Mouse (Mus musculus) liver, embryonic 15.5 days (tissue): Measurements from ENCODE around the gene Vwa2. TPM values are rescaled to one million over a fixed set of nuclear protein-coding genes. Genes with fewer than 3 reads are reported as not detected.

Source experiments
- ATAC-seq: fragments of 200-750 bp; cut with Nextera tagmentation; 2 replicates; pipeline ENCODE4 v1.8.0; 2017; ENCODE audit warnings: moderate number of reproducible peaks, mild to moderate bottlenecking, moderate library complexity; ENCODE audit not compliant: insufficient read depth
- H3K27ac ChIP-seq: fragments of 300-500 bp; sonication (generic); replicated peaks from 2 replicates; pipeline ENCODE4 v1.5.1; 2015; ENCODE audit warnings: mild to moderate bottlenecking, inconsistent platforms
- H3K27me3 ChIP-seq: fragments of 300-500 bp; sonication (generic); 2 replicates; pipeline ENCODE4 v1.6.1; 2015; ENCODE audit warnings: mild to moderate bottlenecking, inconsistent platforms
- H3K36me3 ChIP-seq: fragments of 300-500 bp; sonication (generic); replicated peaks from 2 replicates; pipeline ENCODE4 v1.6.1; 2015; ENCODE audit warnings: moderate library complexity, mild to moderate bottlenecking, inconsistent platforms
- H3K4me1 ChIP-seq: fragments of 300-500 bp; sonication (generic); replicated peaks from 2 replicates; pipeline ENCODE4 v1.6.1; 2015; ENCODE audit warnings: inconsistent platforms
- H3K4me2 ChIP-seq: fragments of 300-500 bp; sonication (generic); 2 replicates; pipeline ENCODE4 v1.6.1; 2015; ENCODE audit warnings: moderate library complexity, mild to moderate bottlenecking, inconsistent platforms
- H3K4me3 ChIP-seq: fragments of 300-500 bp; sonication (generic); replicated peaks from 2 replicates; pipeline ENCODE4 v1.5.1; 2015; ENCODE audit warnings: mild to moderate bottlenecking, inconsistent platforms
- H3K9ac ChIP-seq: fragments of 300-500 bp; sonication (generic); 2 replicates; pipeline ENCODE4 v1.6.1; 2015; ENCODE audit warnings: moderate library complexity, mild to moderate bottlenecking, inconsistent platforms
- H3K9me3 ChIP-seq: fragments of 300-500 bp; sonication (generic); replicated peaks from 2 replicates; pipeline ENCODE4 v1.6.1; 2016; ENCODE audit warnings: inconsistent platforms
- WGBS: fragments of 180-500 bp; shearing (Covaris S2); methylation state at CpG from one replicate; pipeline ENCODE4 v1.1.7; 2015; ENCODE audit warnings: mixed read lengths; ENCODE audit not compliant: insufficient replicate concordance; 5-methylcytosine and 5-hydroxymethylcytosine counted together
- polyA plus RNA-seq: library from polyadenylated mRNA; unstranded; fragments of >200 nt; fragmentation: Nextera tagmentation; extraction: Ambion mirVana; gene quantifications from 2 replicates; pipeline ENCODE4 v1.2.1, GENCODE M21; 2015

The Vwa2 gene
- polyA plus RNA-seq, 1 experiment from 2014 or later, result not detected

DNA sequence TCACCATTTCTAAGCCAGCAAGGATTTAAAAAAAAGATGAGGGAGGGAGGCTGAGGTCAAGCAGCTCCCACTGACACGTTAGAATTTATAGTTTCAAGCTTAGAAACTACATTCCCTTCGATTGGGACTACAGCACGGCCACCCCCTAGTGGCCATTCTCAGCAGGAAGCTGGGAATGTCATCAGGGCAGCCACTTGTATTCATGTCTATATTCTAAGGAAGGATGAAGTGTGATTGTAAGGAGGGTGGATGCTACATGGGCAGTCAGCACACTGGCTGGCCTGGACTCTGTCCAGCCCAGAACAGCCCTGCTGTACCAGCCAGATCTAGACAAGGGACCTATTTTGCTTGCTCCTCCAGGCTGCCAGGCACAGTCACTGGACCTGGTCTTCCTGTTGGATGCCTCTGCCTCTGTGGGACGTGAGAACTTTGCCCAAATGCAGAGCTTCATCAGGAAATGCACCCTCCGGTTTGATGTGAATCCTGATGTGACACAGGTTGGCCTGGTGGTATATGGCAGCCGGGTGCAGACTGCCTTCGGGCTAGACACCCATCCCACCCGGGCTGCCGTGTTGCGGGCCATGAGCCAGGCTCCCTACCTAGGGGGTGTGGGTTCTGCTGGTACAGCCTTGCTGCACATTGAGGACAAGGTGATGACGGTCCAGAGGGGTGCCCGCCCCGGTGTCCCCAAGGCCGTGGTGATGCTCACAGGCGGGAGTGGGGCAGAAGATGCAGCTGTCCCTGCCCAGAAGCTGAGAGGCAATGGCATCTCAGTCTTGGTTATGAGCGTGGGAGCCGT is 34.6 kb downstream of the Vwa2 start:
- no peak for ATAC-seq
- no peaks in the 10 kb centered on the region for H3K9me3 ChIP-seq
- H3K27ac ChIP-seq, result no peak overlapping the region
- H3K4me1 ChIP-seq, result no peaks in the 10 kb centered on the region
- H3K4me3 ChIP-seq, result no peak overlapping the region
- H3K27me3 ChIP-seq, result no peaks in the 10 kb centered on the region
- H3K4me2 ChIP-seq, result no peak overlapping the region
- 60% methylated on average over 17 of the region's 17 CpGs for WGBS
- no peak overlapping the region for H3K9ac ChIP-seq
- H3K36me3 ChIP-seq, result no peaks in the 10 kb centered on the region

DNA sequence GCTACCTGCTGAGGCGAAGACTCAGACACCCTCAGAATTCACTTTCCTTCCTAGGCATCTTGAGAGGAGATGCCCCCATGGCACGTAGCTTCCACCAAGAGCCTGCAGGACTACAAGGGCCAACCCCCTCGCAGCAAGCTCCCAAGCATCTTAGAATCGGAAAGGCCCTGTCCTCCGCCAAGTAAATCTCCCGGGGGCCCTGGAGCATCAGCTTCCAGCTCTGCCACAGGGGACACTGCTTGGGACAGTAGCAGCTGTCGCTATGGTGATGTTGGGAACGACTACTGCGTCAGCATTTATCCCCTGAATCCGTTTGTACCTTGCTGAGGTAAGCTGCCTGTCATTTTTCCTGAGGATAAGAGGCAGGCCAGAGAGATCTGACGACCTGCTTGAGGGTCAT is 36.5 kb downstream of the Vwa2 start:
- no peaks in the 10 kb centered on the region for H3K36me3 ChIP-seq
- H3K4me2 ChIP-seq, result no peak overlapping the region
- ATAC-seq, result no peak
- 58% methylated on average over 11 of the region's 11 CpGs for WGBS
- no peaks in the 10 kb centered on the region for H3K9me3 ChIP-seq
- H3K27ac ChIP-seq, result no peak overlapping the region
- H3K4me3 ChIP-seq, result no peak overlapping the region
- no peaks in the 10 kb centered on the region for H3K4me1 ChIP-seq
- no peak overlapping the region for H3K9ac ChIP-seq
- H3K27me3 ChIP-seq, result no peaks in the 10 kb centered on the region

DNA sequence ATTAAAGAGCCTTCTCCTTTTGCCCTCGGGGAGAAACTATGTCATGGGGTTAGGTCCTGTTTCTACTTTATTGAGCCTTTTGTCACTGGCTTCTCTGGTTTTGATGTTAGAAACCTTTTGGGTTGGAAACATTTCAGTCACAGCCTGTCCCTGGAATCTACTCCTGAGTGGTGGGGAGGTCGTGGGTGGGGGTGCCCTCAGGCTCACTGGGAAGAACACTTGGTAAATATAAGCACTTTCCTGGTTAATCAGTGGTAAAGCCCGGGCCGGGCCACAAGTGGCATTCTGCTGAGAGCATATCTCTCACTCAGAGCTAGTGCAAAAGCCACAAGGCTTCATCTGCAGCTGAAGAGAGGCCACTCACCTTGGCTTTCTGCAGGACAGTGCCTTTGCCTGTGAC is 39.7 kb downstream of the Vwa2 start:
- ATAC-seq, result no peak
- Histone ChIP-seq H3K4me3 (no peak overlapping the region), H3K9me3 (no peaks in the 10 kb centered on the region), H3K27me3 (no peaks in the 10 kb centered on the region), H3K36me3 (no peaks in the 10 kb centered on the region), H3K27ac (no peak overlapping the region), H3K9ac (no peak overlapping the region), H3K4me2 (no peak overlapping the region), H3K4me1 (no peaks in the 10 kb centered on the region)
- 57% methylated on average over 4 of the region's 4 CpGs for WGBS

DNA sequence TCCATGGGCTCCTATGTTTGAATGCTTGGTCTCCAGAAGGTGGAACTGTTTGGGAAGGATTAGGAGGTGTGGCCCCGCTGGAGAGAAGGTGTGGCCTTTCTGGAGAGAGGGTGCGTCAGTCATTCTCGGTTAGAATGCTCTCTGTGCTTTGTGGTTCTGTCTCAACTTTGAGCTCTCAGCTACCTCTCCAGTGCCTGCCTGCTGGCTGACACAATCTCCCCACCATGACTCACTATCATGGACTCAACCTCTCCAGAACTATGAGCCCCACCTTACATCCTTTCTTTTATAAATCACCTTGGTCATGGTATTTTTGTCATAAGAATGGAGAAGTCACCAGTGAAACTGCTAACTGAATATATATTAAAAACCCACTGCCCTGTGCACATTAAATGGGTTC is 40.6 kb downstream of the Vwa2 start:
- no peak overlapping the region for H3K4me2 ChIP-seq
- WGBS, result 73% methylated on average over 3 of the region's 3 CpGs
- H3K27ac ChIP-seq, result no peak overlapping the region
- no peak overlapping the region for H3K9ac ChIP-seq
- H3K4me3 ChIP-seq, result no peak overlapping the region
- H3K36me3 ChIP-seq, result no peaks in the 10 kb centered on the region
- no peaks in the 10 kb centered on the region for H3K9me3 ChIP-seq
- H3K4me1 ChIP-seq, result no peaks in the 10 kb centered on the region
- no peak for ATAC-seq
- no peaks in the 10 kb centered on the region for H3K27me3 ChIP-seq

DNA sequence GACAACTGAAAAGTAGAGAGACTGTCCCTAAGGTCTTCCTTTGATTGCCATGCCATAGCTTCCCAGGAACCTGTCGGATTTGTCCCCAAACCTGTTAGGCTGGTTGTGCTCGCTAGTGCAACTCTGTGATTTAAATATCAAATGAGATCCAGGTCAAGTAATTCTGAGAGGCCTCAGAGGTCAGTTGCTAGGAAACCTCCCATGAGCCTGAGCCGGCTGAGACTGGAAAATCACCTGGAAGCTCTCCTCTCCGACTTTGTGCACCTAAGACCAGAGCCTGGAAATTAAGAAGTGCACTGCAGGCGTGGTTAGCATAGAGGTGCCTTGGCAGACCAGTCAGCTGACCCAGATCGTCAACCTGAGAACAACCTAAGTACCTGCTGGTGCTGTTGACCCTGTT is 41.0 kb downstream of the Vwa2 start:
- no peaks in the 10 kb centered on the region for H3K4me1 ChIP-seq
- H3K4me2 ChIP-seq, result no peak overlapping the region
- H3K27me3 ChIP-seq, result no peaks in the 10 kb centered on the region
- H3K9me3 ChIP-seq, result no peaks in the 10 kb centered on the region
- no peak overlapping the region for H3K4me3 ChIP-seq
- no peaks in the 10 kb centered on the region for H3K36me3 ChIP-seq
- WGBS, result 56% methylated on average over 6 of the region's 6 CpGs
- no peak for ATAC-seq
- no peak overlapping the region for H3K27ac ChIP-seq
- H3K9ac ChIP-seq, result no peak overlapping the region

DNA sequence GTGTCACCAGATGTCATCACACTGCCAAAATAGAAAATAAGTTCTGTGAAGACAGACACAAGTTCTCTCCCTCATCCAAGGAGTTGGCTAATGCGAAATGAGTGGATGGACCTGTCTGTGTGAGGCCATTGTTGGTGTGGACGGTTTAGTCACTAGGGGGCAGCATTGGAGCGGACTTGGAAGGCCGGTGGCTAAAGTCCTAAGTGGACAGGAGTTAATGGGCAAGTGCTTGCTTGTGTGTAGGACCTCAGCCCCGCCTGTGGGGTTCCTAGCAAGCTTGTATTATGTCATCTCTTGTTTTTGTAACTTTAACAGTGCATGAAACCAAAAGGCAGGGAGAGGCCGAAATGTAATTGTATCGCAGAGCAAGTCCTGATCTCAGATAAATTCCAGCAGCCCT is 45.6 kb downstream of the Vwa2 start:
- Histone ChIP-seq H3K9ac (no peak overlapping the region), H3K4me1 (no peaks in the 10 kb centered on the region), H3K4me3 (no peak overlapping the region), H3K4me2 (no peak overlapping the region), H3K27me3 (no peaks in the 10 kb centered on the region), H3K36me3 (no peaks in the 10 kb centered on the region), H3K9me3 (no peaks in the 10 kb centered on the region), H3K27ac (no peak overlapping the region)
- WGBS, result 25% methylated on average over 7 of the region's 7 CpGs
- ATAC-seq, result no peak

DNA sequence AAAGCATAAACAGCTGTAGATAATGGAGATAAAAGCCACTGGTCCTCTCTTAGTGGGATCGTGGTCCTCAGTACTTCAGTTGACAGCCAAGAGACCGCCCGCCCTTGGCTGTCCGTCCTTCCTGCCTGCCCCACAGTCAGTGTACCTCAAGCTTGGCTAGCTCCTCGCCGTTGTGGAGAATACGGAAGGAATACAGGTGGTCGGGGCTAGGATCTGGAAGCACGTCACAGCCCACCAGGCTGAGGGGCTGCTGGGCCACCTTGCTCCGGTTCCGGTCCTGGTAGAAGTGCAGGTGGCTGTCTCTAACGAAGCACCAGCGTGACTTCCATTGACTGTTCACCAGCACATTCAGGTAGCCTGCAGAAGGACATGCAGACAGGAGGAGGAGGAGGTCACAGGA is 46.2 kb downstream of the Vwa2 start:
- Histone ChIP-seq H3K9me3 (no peaks in the 10 kb centered on the region), H3K27me3 (no peaks in the 10 kb centered on the region), H3K4me2 (no peak overlapping the region), H3K4me1 (no peaks in the 10 kb centered on the region), H3K27ac (no peak overlapping the region), H3K9ac (no peak overlapping the region), H3K36me3 (no peaks in the 10 kb centered on the region), H3K4me3 (no peak overlapping the region)
- WGBS, result 72% methylated on average over 13 of the region's 13 CpGs
- ATAC-seq, result no peak

DNA sequence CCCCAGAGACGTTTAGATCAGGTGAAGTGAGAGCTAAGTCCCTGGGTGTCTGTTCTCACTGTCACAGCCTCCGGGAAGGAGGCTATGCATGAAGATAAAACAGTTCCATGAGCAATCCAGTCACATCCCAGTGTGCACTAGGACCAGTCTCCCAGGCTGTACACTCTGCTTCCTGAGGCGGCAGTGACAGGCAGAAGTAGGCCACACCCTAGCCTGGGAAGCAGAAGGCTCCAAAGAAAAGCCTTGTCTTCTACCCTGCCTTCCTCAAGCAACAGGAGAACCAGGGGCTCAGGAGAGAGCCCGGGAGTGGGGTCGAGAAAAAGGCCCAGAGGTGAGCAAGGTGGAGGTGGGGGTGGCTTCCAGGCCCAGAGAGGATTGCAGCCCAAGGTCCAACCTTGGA is 47.7 kb downstream of the Vwa2 start:
- no peaks in the 10 kb centered on the region for H3K27me3 ChIP-seq
- 33% methylated on average over 5 of the region's 5 CpGs for WGBS
- no peaks in the 10 kb centered on the region for H3K36me3 ChIP-seq
- no peak overlapping the region for H3K4me2 ChIP-seq
- no peak overlapping the region for H3K27ac ChIP-seq
- H3K4me3 ChIP-seq, result no peak overlapping the region
- no peaks in the 10 kb centered on the region for H3K9me3 ChIP-seq
- ATAC-seq, result no peak
- H3K9ac ChIP-seq, result no peak overlapping the region
- H3K4me1 ChIP-seq, result no peaks in the 10 kb centered on the region

DNA sequence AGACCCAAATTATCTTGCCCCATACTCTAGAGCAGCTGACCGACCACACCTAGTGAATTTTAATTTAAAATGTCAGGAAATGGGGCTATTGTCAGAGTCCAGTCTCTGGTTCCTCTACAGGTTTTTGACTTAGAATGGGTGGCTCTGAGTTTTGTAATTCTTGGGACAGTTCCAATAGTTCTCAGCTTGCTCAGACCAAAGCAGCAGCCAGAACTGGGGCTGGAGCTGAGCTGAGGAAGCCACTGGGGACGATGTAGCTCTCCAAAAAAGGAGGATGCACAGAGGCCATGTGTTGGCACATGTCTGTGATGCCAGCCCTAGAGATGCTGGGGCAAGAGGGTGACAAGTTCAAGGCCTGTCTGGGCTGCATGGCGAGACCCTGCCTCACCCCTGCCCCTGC is 55.3 kb downstream of the Vwa2 start:
- H3K9me3 ChIP-seq, result no peaks in the 10 kb centered on the region
- 40% methylated on average over 3 of the region's 3 CpGs for WGBS
- H3K4me1 ChIP-seq, result no peaks in the 10 kb centered on the region
- no peak overlapping the region for H3K27ac ChIP-seq
- H3K9ac ChIP-seq, result no peak overlapping the region
- H3K36me3 ChIP-seq, result no peaks in the 10 kb centered on the region
- no peak for ATAC-seq
- H3K27me3 ChIP-seq, result no peaks in the 10 kb centered on the region
- no peak overlapping the region for H3K4me2 ChIP-seq
- H3K4me3 ChIP-seq, result no peak overlapping the region

DNA sequence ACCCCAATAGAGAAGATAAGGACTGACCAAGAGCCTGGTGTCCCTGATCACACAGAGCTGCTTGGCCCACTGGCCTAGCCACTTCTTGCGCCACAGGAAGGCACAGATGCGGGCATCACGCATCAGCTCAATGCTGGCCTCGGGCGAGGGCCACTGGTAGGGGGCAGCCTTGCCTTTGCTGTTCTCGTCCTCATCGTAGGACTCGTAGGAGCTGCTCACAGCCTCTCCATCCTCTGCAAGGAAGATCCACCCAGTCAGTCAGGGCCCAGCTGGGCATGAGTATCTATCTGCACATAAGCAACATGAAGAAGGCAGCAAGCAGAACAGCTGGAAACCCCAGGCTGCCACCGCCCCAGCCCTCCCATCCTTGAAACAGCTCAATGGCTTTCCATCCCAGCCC is 56.0 kb downstream of the Vwa2 start:
- Histone ChIP-seq H3K4me2 (no peak overlapping the region), H3K9ac (no peak overlapping the region), H3K27ac (no peak overlapping the region), H3K36me3 (no peaks in the 10 kb centered on the region), H3K4me1 (no peaks in the 10 kb centered on the region), H3K9me3 (no peaks in the 10 kb centered on the region), H3K27me3 (no peaks in the 10 kb centered on the region), H3K4me3 (no peak overlapping the region)
- ATAC-seq, result no peak
- WGBS, result 63% methylated on average over 9 of the region's 9 CpGs

DNA sequence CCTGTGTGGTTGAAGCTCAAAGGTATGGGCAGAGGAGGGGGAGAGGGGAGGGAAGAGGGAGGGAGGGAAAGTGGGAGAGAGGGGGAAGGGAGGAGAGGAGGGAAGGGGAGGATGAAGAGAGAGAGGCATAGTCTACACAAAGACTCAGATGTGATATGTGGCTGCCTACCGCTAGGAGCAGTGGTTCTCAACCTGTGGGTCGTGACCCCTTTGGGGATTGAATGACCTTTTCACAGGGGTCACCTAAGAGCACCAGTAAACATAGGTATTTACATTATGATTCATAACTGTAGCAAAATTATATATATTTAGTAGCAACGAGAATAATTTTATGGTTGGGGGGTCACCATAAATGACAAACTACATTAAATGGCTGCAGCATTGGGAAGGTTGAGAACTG is 59.8 kb downstream of the Vwa2 start:
- Histone ChIP-seq H3K9me3 (no peaks in the 10 kb centered on the region), H3K36me3 (no peaks in the 10 kb centered on the region), H3K4me1 (no peaks in the 10 kb centered on the region), H3K4me3 (no peak overlapping the region), H3K9ac (no peak overlapping the region), H3K27ac (no peak overlapping the region), H3K4me2 (no peak overlapping the region), H3K27me3 (no peaks in the 10 kb centered on the region)
- ATAC-seq, result no peak
- WGBS, result 60% methylated on average over 3 of the region's 3 CpGs

DNA sequence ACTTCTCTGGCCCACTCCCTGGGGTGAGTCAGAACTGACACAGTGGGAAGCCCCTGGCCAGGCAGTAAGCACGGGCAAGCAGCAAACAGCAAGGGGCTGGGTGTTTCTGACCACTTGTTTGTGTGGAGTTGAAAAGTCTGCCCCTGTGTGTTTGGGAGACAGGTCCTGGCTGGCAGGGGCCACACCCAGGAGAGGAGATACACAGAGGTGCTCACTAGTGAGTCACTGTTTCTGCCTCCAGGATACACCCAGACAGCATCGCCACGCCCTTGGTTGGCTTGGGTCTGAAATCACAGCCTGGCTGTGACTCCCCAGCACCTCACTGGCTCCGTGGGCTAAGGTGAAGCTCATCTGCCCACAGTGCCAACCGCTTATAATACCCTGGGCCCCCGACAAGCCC is 61.1 kb downstream of the Vwa2 start:
- no peak for ATAC-seq
- Histone ChIP-seq H3K4me2 (no peak overlapping the region), H3K4me3 (no peak overlapping the region), H3K27ac (no peak overlapping the region), H3K9ac (no peak overlapping the region), H3K9me3 (no peaks in the 10 kb centered on the region), H3K36me3 (no peaks in the 10 kb centered on the region), H3K27me3 (no peaks in the 10 kb centered on the region), H3K4me1 (no peaks in the 10 kb centered on the region)
- WGBS, result 70% methylated on average over 6 of the region's 6 CpGs
